Mouse (Mus musculus): ENCODE measurements around the gene Polr1d.

GRCm38 (mm10) chr5:147054747-147055270 is 22.0 kb upstream of the Polr1d start:
- TF ChIP-seq POLR2A (IDR thresholded peaks at IDR 0.05; ENCODE audit: extremely low read depth, insufficient read depth, low read length) (no peak), CTCF (IDR thresholded peaks at IDR 0.05; ENCODE audit: low read depth, low read length) (no peak)
